9 mouse cellular contexts compared by ENCODE assay signal in genomic region chr12:110460418-110461300, GRCm38 (mm10). TPM values are rescaled to one million over a fixed set of nuclear protein-coding genes. Genes with fewer than 3 reads are reported as not detected.
DNase-seq lines count a peak whose midpoint lies in the region; ATAC-seq and TF ChIP-seq lines count a peak whose summit lies in the region.
"Had no signal": no experiment of that assay in that cellular context is flagged by ENCODE, and none has a peak within 500 bp of the region (broad histone marks: within the 10 kb centered on the region; RNA-seq: fewer than 3 reads in every experiment).

No protein-coding gene starts in this region.

- 81% methylated on average over 18 of the region's 18 CpGs for WGBS in intestine, embryonic 15.5 days
- WGBS in intestine, postnatal 0 days = 78% methylated on average over 18 of the region's 18 CpGs
- 65% methylated on average over 18 of the region's 18 CpGs for WGBS in heart, embryonic 16.5 days
- WGBS in lung, embryonic 15.5 days = 76% methylated on average over 18 of the region's 18 CpGs
- WGBS in forebrain, postnatal 0 days = 83% methylated on average over 18 of the region's 18 CpGs

- no peaks in the 10 kb centered on the region for H3K4me1 ChIP-seq in intestine, embryonic 15.5 days (replicated peaks)
- H3K4me1 ChIP-seq in intestine, postnatal 0 days (replicated peaks; ENCODE audit: control insufficient read depth, insufficient read depth, low read length) = no peaks in the 10 kb centered on the region
- H3K4me1 ChIP-seq in heart, embryonic 16.5 days (ENCODE audit: control insufficient read depth, insufficient read depth, low read length) = peaks cover 21% of the 10 kb centered on the region
- H3K4me1 ChIP-seq in lung, embryonic 15.5 days = 0 out of 2 replicates have a peak, but pooled peaks cover 4% of the 10 kb centered on the region
- H3K4me1 ChIP-seq in forebrain, postnatal 0 days (ENCODE audit: insufficient read depth) = no peaks in the 10 kb centered on the region
- H3K4me1 ChIP-seq: midbrain, embryonic 12.5 days had no signal

- intact Hi-C loops in gastrocnemius, adult 2 months (cut with DNase I) = no loop called here

- no peaks in the 10 kb centered on the region for H3K27me3 ChIP-seq in intestine, embryonic 15.5 days (replicated peaks)
- H3K27me3 ChIP-seq in intestine, postnatal 0 days (replicated peaks; ENCODE audit: control insufficient read depth, insufficient read depth, low read length) = no peaks in the 10 kb centered on the region
- no peaks in the 10 kb centered on the region for H3K27me3 ChIP-seq in heart, embryonic 16.5 days (ENCODE audit: control insufficient read depth, insufficient read depth, low read length)
- no peaks in the 10 kb centered on the region for H3K27me3 ChIP-seq in lung, embryonic 15.5 days
- no peaks in the 10 kb centered on the region for H3K27me3 ChIP-seq in forebrain, postnatal 0 days (ENCODE audit: insufficient read depth, low read length)
- H3K27me3 ChIP-seq: midbrain, embryonic 12.5 days had no signal

- H3K9ac ChIP-seq in intestine, embryonic 15.5 days = peak overlapping the region; percentile 3; the same call in 1 of the 2 replicates
- H3K9ac ChIP-seq in intestine, postnatal 0 days (ENCODE audit: low read depth, low read length) = no peak overlapping the region
- H3K9ac ChIP-seq in heart, embryonic 16.5 days (ENCODE audit: low read length) = peak overlapping the region; percentile 5; the same call in 1 of the 2 replicates
- H3K9ac ChIP-seq in lung, embryonic 15.5 days = no peak overlapping the region
- no peak overlapping the region for H3K9ac ChIP-seq in forebrain, postnatal 0 days
- H3K9ac ChIP-seq: midbrain, embryonic 12.5 days had no signal

- no peak overlapping the region for H3K27ac ChIP-seq in intestine, embryonic 15.5 days
- no peak overlapping the region for H3K27ac ChIP-seq in intestine, postnatal 0 days (ENCODE audit: low read depth, low read length)
- peak overlapping the region; percentile 73 for H3K27ac ChIP-seq in heart, embryonic 16.5 days (ENCODE audit: low read length)
- H3K27ac ChIP-seq in lung, embryonic 15.5 days = no peak overlapping the region
- no peak overlapping the region for H3K27ac ChIP-seq in forebrain, postnatal 0 days (ENCODE audit: low read depth, low read length)
- H3K27ac ChIP-seq in gastrocnemius, adult 2 months = no peak overlapping the region; the same call in 1 of the 2 replicates
- H3K27ac ChIP-seq: midbrain, embryonic 12.5 days had no signal

- no peak for TF ChIP-seq CTCF in intestine, postnatal 0 days (IDR thresholded peaks at IDR 0.05; ENCODE audit: low read depth)
- no peak for TF ChIP-seq CTCF in forebrain, postnatal 0 days (IDR thresholded peaks at IDR 0.05; ENCODE audit: low read depth)
- no peak for TF ChIP-seq CTCF in gastrocnemius, adult 2 months (IDR thresholded peaks at IDR 0.05)

- H3K4me3 ChIP-seq in intestine, embryonic 15.5 days (replicated peaks) = no peak overlapping the region
- no peak overlapping the region for H3K4me3 ChIP-seq in intestine, postnatal 0 days (ENCODE audit: low read depth, low read length)
- no peak overlapping the region for H3K4me3 ChIP-seq in heart, embryonic 16.5 days (ENCODE audit: low read length)
- no peak overlapping the region for H3K4me3 ChIP-seq in lung, embryonic 15.5 days
- H3K4me3 ChIP-seq in forebrain, postnatal 0 days (ENCODE audit: low read depth, low read length) = no peak overlapping the region
- H3K4me3 ChIP-seq in gastrocnemius, adult 2 months = no peak overlapping the region
- H3K4me3 ChIP-seq: midbrain, embryonic 12.5 days had no signal

- no peak overlapping the region for H3K4me2 ChIP-seq in intestine, embryonic 15.5 days (replicated peaks)
- H3K4me2 ChIP-seq in intestine, postnatal 0 days (replicated peaks; ENCODE audit: low read depth) = no peak overlapping the region
- H3K4me2 ChIP-seq in heart, embryonic 16.5 days (ENCODE audit: low read depth, low read length) = no peak overlapping the region
- H3K4me2 ChIP-seq in lung, embryonic 15.5 days = no peak overlapping the region
- no peak overlapping the region for H3K4me2 ChIP-seq in forebrain, postnatal 0 days (ENCODE audit: low read depth)
- H3K4me2 ChIP-seq: midbrain, embryonic 12.5 days had no signal

- no peak for ATAC-seq in intestine, embryonic 15.5 days
- no peak for ATAC-seq in intestine, postnatal 0 days
- ATAC-seq in heart, embryonic 16.5 days (replicated peaks; ENCODE audit: extremely low read depth, insufficient read depth, low FRiP score) = peak; percentile 82
- ATAC-seq in lung, embryonic 15.5 days (ENCODE audit: borderline replicate concordance, extremely low read depth, low FRiP score, low TSS enrichment) = 0 out of 2 replicates have a peak, but pooled peaks have one; percentile 37
- no peak for ATAC-seq in forebrain, postnatal 0 days

- H3K36me3 ChIP-seq in intestine, embryonic 15.5 days = no peaks in the 10 kb centered on the region
- H3K36me3 ChIP-seq in intestine, postnatal 0 days (ENCODE audit: control insufficient read depth, insufficient read depth) = peaks cover 13% of the 10 kb centered on the region; the same call in 1 of the 2 replicates
- H3K36me3 ChIP-seq in heart, embryonic 16.5 days (ENCODE audit: control insufficient read depth, insufficient read depth) = no peaks in the 10 kb centered on the region
- H3K36me3 ChIP-seq in lung, embryonic 15.5 days = no peaks in the 10 kb centered on the region
- H3K36me3 ChIP-seq in forebrain, postnatal 0 days (ENCODE audit: insufficient read depth) = 0 out of 2 replicates have a peak, but pooled peaks cover 5% of the 10 kb centered on the region
- H3K36me3 ChIP-seq: midbrain, embryonic 12.5 days had no signal

- H3K9me3 ChIP-seq in intestine, embryonic 15.5 days = no peaks in the 10 kb centered on the region
- H3K9me3 ChIP-seq in intestine, postnatal 0 days (ENCODE audit: control insufficient read depth) = no peaks in the 10 kb centered on the region
- no peaks in the 10 kb centered on the region for H3K9me3 ChIP-seq in heart, embryonic 16.5 days (replicated peaks; ENCODE audit: control insufficient read depth, low read length)
- no peaks in the 10 kb centered on the region for H3K9me3 ChIP-seq in lung, embryonic 15.5 days
- H3K9me3 ChIP-seq in forebrain, postnatal 0 days (ENCODE audit: low read length) = no peaks in the 10 kb centered on the region
- H3K9me3 ChIP-seq: midbrain, embryonic 12.5 days had no signal

- peak; percentile 88 for DNase-seq in cerebellum, adult 11-12 months
- DNase-seq in spleen, adult 18-20 months = no peak
- no peak for DNase-seq in forebrain, postnatal 0 days
- no peak for DNase-seq in gastrocnemius, adult 2 months

RNA-seq across cellular contexts. Expression of gene Ppp2r5c, which starts 13.7 kb away (rescaled TPM):
- 140 and 162 TPM in 2 replicates for polyA plus RNA-seq in intestine, embryonic 15.5 days (2015; fragmentation: Nextera tagmentation; extraction: Ambion mirVana)
- 138 and 143 TPM in 2 replicates for polyA plus RNA-seq in intestine, postnatal 0 days (2015; fragmentation: Nextera tagmentation; extraction: Ambion mirVana)
- polyA plus RNA-seq in heart, embryonic 16.5 days (2015; fragmentation: Nextera tagmentation; extraction: Ambion mirVana) = 130 and 132 TPM in 2 replicates
- polyA plus RNA-seq in lung, embryonic 15.5 days (2015; fragmentation: Nextera tagmentation; extraction: Ambion mirVana) = 167 and 171 TPM in 2 replicates
- 171 and 191 TPM in 2 replicates for total RNA-seq in forebrain, postnatal 0 days (2014; rRNA removed)
- 147 and 169 TPM in 2 replicates for polyA plus RNA-seq in forebrain, postnatal 0 days (2015; fragmentation: Nextera tagmentation; extraction: Ambion mirVana)
- total RNA-seq in gastrocnemius, adult 2 months (2021) = 10 to 100 TPM; 57.9 to 80.9 TPM

Comparison
In these comparisons a context has a peak if more than half of its experiments do, and no peak if none do; other contexts are left out.
1. H3K9ac ChIP-seq: peak in intestine, embryonic 15.5 days (single experiment) and heart, embryonic 16.5 days (single experiment); none in intestine, postnatal 0 days (single experiment), lung, embryonic 15.5 days (single experiment) and forebrain, postnatal 0 days (single experiment).
2. ATAC-seq: peak in heart, embryonic 16.5 days (single experiment) and lung, embryonic 15.5 days (single experiment); none in intestine, embryonic 15.5 days (single experiment), intestine, postnatal 0 days (single experiment) and forebrain, postnatal 0 days (single experiment).